Mouse (Mus musculus): Measurements from ENCODE around the gene Atm.

The Atm gene

DNA sequence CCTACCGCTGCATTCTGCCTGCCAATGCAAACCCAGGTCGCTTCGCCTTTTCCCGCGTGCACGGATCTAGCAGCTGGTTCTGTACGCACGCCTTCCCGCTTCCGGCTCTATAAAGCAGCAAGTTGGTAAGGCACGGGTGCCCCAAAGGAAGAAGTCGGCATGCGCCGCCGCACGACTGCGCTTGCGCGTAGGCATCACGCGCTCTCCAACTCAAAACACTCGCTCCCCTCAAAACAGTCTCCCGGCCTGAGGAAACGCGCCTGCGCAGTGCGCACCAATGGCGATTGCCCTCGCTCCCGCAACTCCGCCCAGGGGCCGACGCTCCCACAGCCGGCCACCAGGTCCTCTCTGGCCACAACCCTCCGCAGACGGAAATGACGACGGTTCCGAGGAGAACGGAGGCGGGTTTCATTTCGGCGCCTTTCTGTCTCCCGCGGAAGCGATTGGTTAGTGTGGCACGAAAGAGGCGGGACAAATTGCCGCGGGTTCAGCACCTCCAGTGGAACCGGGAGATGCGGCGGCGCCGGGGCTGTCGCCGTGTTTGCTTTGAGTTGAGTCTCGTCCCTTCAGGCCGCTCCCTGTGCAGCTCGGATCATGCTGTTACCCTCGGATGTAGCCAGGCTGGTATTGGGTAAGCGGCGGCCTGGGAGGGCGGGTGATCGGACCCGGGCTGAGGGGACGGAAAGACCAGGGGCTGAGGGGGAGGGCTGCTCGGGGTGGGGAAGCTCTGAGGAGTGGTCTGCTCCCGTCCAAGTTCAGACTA, at the start of gene Atm, which contains the start of gene Npat:
TSS of gene Atm (minus strand) at position 183 of the 763 bp plus-strand sequence.
TSS of gene Npat (plus strand) at position 490 of the 763 bp plus-strand sequence.
- peaks cover 40% of the 10 kb centered on the region for H3K4me1 ChIP-seq (replicated peaks; ENCODE audit: low read depth, low read length)
- H3K27me3 ChIP-seq (ENCODE audit: insufficient read depth, low read length) = no peaks in the 10 kb centered on the region
- H3K4me3 ChIP-seq (replicated peaks; ENCODE audit: low read length) = peak within 1 kb of the TSS; percentile 98
- TF ChIP-seq POU5F1 (IDR thresholded peaks at IDR 0.05; ENCODE audit: borderline replicate concordance, low read length) (no peak), CTCF (conservative IDR thresholded peaks at IDR 0.05; ENCODE audit: low read length) (no peak), NANOG (IDR thresholded peaks at IDR 0.05; ENCODE audit: borderline replicate concordance, low read length) (no peak)
- no peaks in the 10 kb centered on the region for H3K9me3 ChIP-seq (ENCODE audit: low read length)
- peaks cover 35% of the 10 kb centered on the region for H3K36me3 ChIP-seq (ENCODE audit: insufficient read depth, low read length)

DNA sequence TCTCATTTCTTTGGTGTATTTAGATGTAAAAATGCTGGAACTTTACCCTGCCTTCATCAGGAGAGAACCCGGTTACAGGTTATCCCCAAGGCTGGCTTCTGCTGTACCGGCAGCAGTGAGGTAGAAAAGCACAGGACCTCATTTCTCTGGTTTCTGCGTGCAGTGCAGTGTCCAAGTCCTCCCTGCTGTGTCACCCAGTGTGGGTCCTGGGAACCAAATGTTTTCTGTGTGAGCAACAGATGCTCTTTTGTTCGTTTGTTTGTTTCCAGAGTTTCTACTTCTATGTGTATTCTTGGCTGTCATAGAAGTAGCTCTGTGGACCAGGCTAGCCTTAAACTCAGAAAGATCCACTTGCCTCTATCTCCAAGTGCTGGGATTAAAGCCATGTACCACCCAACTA, 45.3 kb upstream of the Atm start:
- TF ChIP-seq POU5F1 (IDR thresholded peaks at IDR 0.05; ENCODE audit: borderline replicate concordance, low read length) (no peak), CTCF (conservative IDR thresholded peaks at IDR 0.05; ENCODE audit: low read length) (no peak)
- Histone ChIP-seq H3K4me1 (replicated peaks; ENCODE audit: low read depth, low read length) (no peaks in the 10 kb centered on the region), H3K9me3 (ENCODE audit: low read length) (no peaks in the 10 kb centered on the region), H3K27me3 (ENCODE audit: insufficient read depth, low read length) (no peaks in the 10 kb centered on the region), H3K4me3 (replicated peaks; ENCODE audit: low read length) (no peak overlapping the region), H3K36me3 (ENCODE audit: insufficient read depth, low read length) (peaks cover 61% of the 10 kb centered on the region)

DNA sequence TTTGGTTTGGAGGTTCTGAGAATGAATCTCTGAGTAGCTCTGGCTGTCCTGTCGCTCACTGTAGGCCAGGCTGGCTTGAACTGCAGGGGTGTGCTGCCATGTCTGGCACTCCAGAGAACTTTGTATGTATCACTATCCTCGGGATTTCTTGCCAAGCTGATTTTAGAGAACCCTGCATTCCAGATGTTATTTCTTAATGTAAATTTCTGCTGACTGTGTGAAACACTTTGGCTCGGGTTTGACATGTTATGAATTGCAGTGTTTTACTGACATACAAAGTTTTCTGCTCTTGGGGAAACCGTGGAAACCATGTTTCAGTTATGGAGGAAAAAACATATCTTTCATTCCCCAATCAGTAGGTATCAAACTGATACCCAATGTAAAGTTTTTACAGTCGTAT, 39.2 kb upstream of the Atm start:
- TF ChIP-seq NANOG (IDR thresholded peaks at IDR 0.05; ENCODE audit: borderline replicate concordance, low read length) = no peak
- TF ChIP-seq POU5F1 (IDR thresholded peaks at IDR 0.05; ENCODE audit: borderline replicate concordance, low read length) = no peak
- no peak for TF ChIP-seq CTCF (conservative IDR thresholded peaks at IDR 0.05; ENCODE audit: low read length)
- Histone ChIP-seq H3K27me3 (ENCODE audit: insufficient read depth, low read length) (no peaks in the 10 kb centered on the region), H3K36me3 (ENCODE audit: insufficient read depth, low read length) (peaks cover 82% of the 10 kb centered on the region), H3K4me3 (replicated peaks; ENCODE audit: low read length) (no peak overlapping the region), H3K4me1 (replicated peaks; ENCODE audit: low read depth, low read length) (peaks cover 5% of the 10 kb centered on the region), H3K9me3 (ENCODE audit: low read length) (no peaks in the 10 kb centered on the region)

DNA sequence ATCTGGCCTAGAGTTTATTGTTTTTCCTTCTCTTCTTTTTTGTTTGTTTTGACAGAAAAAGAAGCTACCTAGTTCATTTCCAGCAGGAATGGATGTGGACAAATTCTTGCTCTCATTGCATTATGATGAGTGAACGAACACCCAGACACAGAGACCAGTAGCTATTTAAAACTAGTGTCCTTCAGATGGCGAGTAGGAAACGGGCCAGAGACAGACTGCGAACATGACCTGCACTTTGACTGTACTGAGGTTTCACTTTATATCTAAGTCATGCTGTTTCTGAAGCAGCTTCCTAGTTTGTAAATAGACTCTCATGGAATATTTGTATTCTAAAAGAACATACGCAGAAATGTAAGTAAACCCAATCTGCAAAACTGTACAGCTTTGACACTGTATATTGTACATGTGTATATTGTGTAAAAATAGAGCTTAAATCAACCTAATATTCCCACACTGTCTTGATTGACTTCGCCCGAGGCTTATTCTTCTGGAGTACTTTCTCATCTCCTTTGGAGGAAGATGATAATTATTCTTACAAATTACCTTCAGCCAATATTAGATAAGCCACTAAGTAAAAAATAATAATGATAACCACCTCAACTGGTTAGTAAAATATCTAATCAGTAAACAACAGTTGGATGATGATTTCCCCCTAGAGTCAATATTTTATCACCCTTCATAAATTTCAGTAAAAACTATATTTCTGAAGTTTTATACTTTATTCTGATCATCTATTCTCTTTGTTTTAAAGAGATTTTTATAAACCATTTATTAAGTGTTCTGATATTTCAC, 36.2 kb upstream of the Atm start:
- Histone ChIP-seq H3K27me3 (ENCODE audit: insufficient read depth, low read length) (no peaks in the 10 kb centered on the region), H3K36me3 (ENCODE audit: insufficient read depth, low read length) (peaks cover 84% of the 10 kb centered on the region), H3K4me1 (replicated peaks; ENCODE audit: low read depth, low read length) (peaks cover 22% of the 10 kb centered on the region), H3K9me3 (ENCODE audit: low read length) (no peaks in the 10 kb centered on the region), H3K4me3 (replicated peaks; ENCODE audit: low read length) (no peak overlapping the region)
- TF ChIP-seq CTCF (conservative IDR thresholded peaks at IDR 0.05; ENCODE audit: low read length) = no peak
- no peak for TF ChIP-seq POU5F1 (IDR thresholded peaks at IDR 0.05; ENCODE audit: borderline replicate concordance, low read length)
- TF ChIP-seq NANOG (IDR thresholded peaks at IDR 0.05; ENCODE audit: borderline replicate concordance, low read length) = no peak

DNA sequence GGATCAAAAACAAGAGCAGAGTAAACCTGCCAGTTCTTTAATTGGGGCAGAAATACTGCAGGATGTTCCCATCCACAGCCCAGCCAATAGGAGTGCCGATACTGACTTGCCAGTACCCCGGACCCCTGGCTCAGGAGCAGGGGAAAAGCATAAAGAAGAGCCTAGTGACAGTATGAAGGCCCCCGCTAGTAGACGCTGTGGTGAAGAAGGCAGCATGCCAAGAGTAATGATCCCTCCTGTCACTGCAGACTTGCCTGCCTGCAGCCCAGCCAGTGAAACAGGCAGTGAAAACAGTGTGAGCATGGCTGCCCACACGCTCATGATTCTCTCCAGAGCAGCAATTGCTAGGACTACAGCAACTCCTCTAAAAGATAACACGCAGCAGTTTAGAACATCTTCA, 34.1 kb upstream of the Atm start:
- no peaks in the 10 kb centered on the region for H3K27me3 ChIP-seq (ENCODE audit: insufficient read depth, low read length)
- no peaks in the 10 kb centered on the region for H3K9me3 ChIP-seq (ENCODE audit: low read length)
- peaks cover 86% of the 10 kb centered on the region for H3K36me3 ChIP-seq (ENCODE audit: insufficient read depth, low read length)
- peaks cover 22% of the 10 kb centered on the region for H3K4me1 ChIP-seq (replicated peaks; ENCODE audit: low read depth, low read length)
- TF ChIP-seq POU5F1 (IDR thresholded peaks at IDR 0.05; ENCODE audit: borderline replicate concordance, low read length) = no peak
- peak; percentile 51 for TF ChIP-seq CTCF (conservative IDR thresholded peaks at IDR 0.05; ENCODE audit: low read length)
- H3K4me3 ChIP-seq (replicated peaks; ENCODE audit: low read length) = no peak overlapping the region

DNA sequence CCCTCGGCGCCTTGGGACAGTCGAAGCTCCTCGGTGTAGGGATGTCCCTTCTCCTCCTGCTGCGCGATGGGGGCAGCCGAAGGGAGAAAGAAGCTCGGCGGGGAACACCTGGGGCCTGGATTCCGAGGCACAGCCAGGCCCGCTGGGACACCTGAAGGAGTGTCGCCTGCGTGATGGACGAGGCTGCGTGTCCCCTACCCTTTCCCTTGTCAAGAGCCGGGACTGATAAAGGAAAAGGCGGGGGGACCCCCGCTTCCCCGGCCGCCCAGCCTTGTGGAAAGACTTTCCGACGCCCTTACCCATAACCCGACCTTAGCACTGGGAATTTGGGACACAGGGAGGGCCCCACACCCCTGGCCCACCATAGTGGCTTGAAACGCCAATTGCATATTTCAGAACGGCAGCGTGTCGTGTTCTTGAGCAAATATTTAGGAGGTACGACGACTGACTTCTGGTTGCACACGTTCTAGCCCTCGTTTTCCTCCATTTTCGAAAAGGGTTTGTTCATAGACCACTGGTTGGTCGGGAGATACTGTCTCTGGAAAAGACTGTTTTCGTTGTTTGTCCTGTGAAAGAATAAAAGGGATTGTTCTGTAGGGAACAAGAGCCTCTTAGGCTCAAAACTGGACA, 911 bp upstream of the Atm start:
- peaks cover 40% of the 10 kb centered on the region for H3K4me1 ChIP-seq (replicated peaks; ENCODE audit: low read depth, low read length)
- H3K4me3 ChIP-seq (replicated peaks; ENCODE audit: low read length) = peak overlapping the region; percentile 98
- H3K9me3 ChIP-seq (ENCODE audit: low read length) = no peaks in the 10 kb centered on the region
- peaks cover 32% of the 10 kb centered on the region for H3K36me3 ChIP-seq (ENCODE audit: insufficient read depth, low read length)
- H3K27me3 ChIP-seq (ENCODE audit: insufficient read depth, low read length) = no peaks in the 10 kb centered on the region
- TF ChIP-seq POU5F1 (IDR thresholded peaks at IDR 0.05; ENCODE audit: borderline replicate concordance, low read length) (no peak), NANOG (IDR thresholded peaks at IDR 0.05; ENCODE audit: borderline replicate concordance, low read length) (no peak), CTCF (conservative IDR thresholded peaks at IDR 0.05; ENCODE audit: low read length) (no peak)

DNA sequence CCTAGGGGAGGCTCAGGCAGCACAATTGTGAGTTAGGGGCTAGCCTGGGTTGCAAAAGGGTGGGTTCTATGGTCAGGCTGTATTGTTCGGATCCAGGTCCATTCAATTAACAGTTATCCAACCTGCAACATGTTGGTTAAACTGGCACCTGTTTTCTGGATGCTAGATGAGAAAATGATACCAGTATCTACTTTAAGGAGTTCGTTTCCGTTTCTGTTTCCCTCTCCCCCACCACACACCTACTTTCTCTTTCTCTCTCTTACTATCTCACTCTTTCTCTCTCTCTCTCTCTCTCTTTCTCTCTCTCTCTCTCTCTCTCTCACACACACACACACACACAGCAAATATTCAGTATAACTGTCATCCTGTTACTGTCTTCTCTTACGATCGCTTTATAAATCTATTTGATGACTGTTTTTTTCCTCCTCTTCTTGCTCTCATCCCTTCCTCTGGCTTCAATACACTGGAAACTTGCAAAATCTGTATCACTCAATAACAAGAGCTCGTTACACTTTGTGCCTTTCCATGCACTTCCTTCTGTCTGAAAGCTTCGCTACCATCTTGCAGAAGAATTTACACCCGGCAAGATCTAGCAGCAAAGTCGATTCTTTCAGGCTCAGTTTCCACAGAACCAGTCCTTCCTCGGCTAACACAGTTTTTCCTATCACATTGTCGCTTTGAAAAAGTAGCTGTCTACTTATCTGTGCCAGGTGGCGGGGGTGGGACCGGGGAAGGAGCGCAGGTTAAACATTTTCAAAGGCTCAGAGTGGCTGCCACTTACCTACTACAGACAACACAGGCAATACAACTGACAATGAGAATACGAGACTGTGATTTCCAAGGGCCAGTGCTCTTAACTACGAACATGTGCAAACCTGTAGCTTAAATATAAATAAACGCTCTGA, 872 bp downstream of the Atm start:
- H3K9me3 ChIP-seq (ENCODE audit: low read length) = no peaks in the 10 kb centered on the region
- TF ChIP-seq CTCF (conservative IDR thresholded peaks at IDR 0.05; ENCODE audit: low read length) = no peak
- TF ChIP-seq NANOG (IDR thresholded peaks at IDR 0.05; ENCODE audit: borderline replicate concordance, low read length) = no peak
- TF ChIP-seq POU5F1 (IDR thresholded peaks at IDR 0.05; ENCODE audit: borderline replicate concordance, low read length) = no peak

More for the DNA sequence above, 872 bp downstream of the Atm start:
- Histone ChIP-seq H3K27me3 (ENCODE audit: insufficient read depth, low read length) (no peaks in the 10 kb centered on the region), H3K4me3 (replicated peaks; ENCODE audit: low read length) (peak overlapping the region; percentile 98), H3K36me3 (ENCODE audit: insufficient read depth, low read length) (peaks cover 42% of the 10 kb centered on the region), H3K4me1 (replicated peaks; ENCODE audit: low read depth, low read length) (peaks cover 40% of the 10 kb centered on the region)

Data from E14TG2a.4 (cell line).